In genomic region chr10:45289218-45290105, GRCm38 (mm10) we compare ENCODE assay signal across 9 mouse cellular contexts. TPM values are rescaled to one million over a fixed set of nuclear protein-coding genes. Genes with fewer than 3 reads are reported as not detected.
DNase-seq lines count a peak whose midpoint lies in the region; ATAC-seq lines count a peak whose summit lies in the region.
"Had no signal": no experiment of that assay in that cellular context is flagged by ENCODE, and none has a peak within 500 bp of the region (broad histone marks: within the 10 kb centered on the region; RNA-seq: fewer than 3 reads in every experiment).

No protein-coding gene starts in this region.

- WGBS in forebrain, embryonic 14.5 days = 2% methylated on average over 71 of the region's 71 CpGs
- 2% methylated on average over 68 of the region's 71 CpGs for WGBS in hindbrain, embryonic 12.5 days
- WGBS in lung, embryonic 16.5 days = 1% methylated on average over 71 of the region's 71 CpGs

- ATAC-seq in forebrain, embryonic 14.5 days = peak; percentile 85
- ATAC-seq in hindbrain, embryonic 12.5 days (ENCODE audit: low FRiP score) = peak; percentile 89
- ATAC-seq in lung, embryonic 16.5 days (ENCODE audit: low read depth) = peak; percentile 76

- H3K4me2 ChIP-seq in forebrain, embryonic 14.5 days (ENCODE audit: low read length) = peak overlapping the region; percentile 98
- peak overlapping the region; percentile 97 for H3K4me2 ChIP-seq in hindbrain, embryonic 12.5 days (replicated peaks)
- H3K4me2 ChIP-seq in lung, embryonic 16.5 days (ENCODE audit: low read depth, low read length) = peak overlapping the region; percentile 95

- H3K4me1 ChIP-seq in forebrain, embryonic 14.5 days (ENCODE audit: control insufficient read depth, insufficient read depth, low read length) = no peaks in the 10 kb centered on the region; the same call in 1 of the 2 replicates
- 0 out of 2 replicates have a peak, but pooled peaks cover 7% of the 10 kb centered on the region for H3K4me1 ChIP-seq in hindbrain, embryonic 12.5 days
- peaks cover 4% of the 10 kb centered on the region for H3K4me1 ChIP-seq in lung, embryonic 16.5 days (replicated peaks; ENCODE audit: control insufficient read depth, insufficient read depth, low read length)

- peak overlapping the region; percentile 53 for H3K4me3 ChIP-seq in forebrain, embryonic 14.5 days (ENCODE audit: low read depth, low read length)
- peak overlapping the region; percentile 49 for H3K4me3 ChIP-seq in hindbrain, embryonic 12.5 days
- H3K4me3 ChIP-seq in lung, embryonic 16.5 days (ENCODE audit: low read length) = peak overlapping the region; percentile 61

- no peaks in the 10 kb centered on the region for H3K36me3 ChIP-seq in forebrain, embryonic 14.5 days (ENCODE audit: control insufficient read depth, insufficient read depth, low read length)
- H3K36me3 ChIP-seq in hindbrain, embryonic 12.5 days = no peaks in the 10 kb centered on the region
- H3K36me3 ChIP-seq in lung, embryonic 16.5 days (ENCODE audit: control insufficient read depth, insufficient read depth, low read length) = no peaks in the 10 kb centered on the region

- peak; percentile 14 to 22 for DNase-seq in layer of hippocampus, postnatal 25 days (ENCODE audit: extremely low spot score in 1 of 2, low spot score in 1 of 2)
- no peak for DNase-seq in layer of hippocampus, adult 8-10 months (ENCODE audit: low spot score in 2 of 2)
- DNase-seq in adrenal gland, postnatal 14 days = peak; percentile 44
- peak; percentile 52 for DNase-seq in forebrain, embryonic 14.5 days (ENCODE audit: low spot score)
- peak; percentile 55 for DNase-seq in skeletal muscle tissue, adult 2 months (ENCODE audit: low read depth, low spot score)
- DNase-seq in cerebellum, adult 9-11 months = no peak

- peak overlapping the region; percentile 66 for H3K9ac ChIP-seq in forebrain, embryonic 14.5 days (ENCODE audit: low read length)
- H3K9ac ChIP-seq in hindbrain, embryonic 12.5 days = peak overlapping the region; percentile 60
- peak overlapping the region; percentile 69 for H3K9ac ChIP-seq in lung, embryonic 16.5 days (ENCODE audit: low read length)

- H3K27ac ChIP-seq in forebrain, embryonic 14.5 days (ENCODE audit: low read depth, low read length) = no peak overlapping the region
- no peak overlapping the region for H3K27ac ChIP-seq in hindbrain, embryonic 12.5 days
- H3K27ac ChIP-seq in lung, embryonic 16.5 days (ENCODE audit: low read length) = no peak overlapping the region
- H3K27ac ChIP-seq: macrophage had no signal

- no peaks in the 10 kb centered on the region for H3K9me3 ChIP-seq in forebrain, embryonic 14.5 days (replicated peaks; ENCODE audit: control insufficient read depth, low read length)
- H3K9me3 ChIP-seq in hindbrain, embryonic 12.5 days (replicated peaks) = no peaks in the 10 kb centered on the region
- H3K9me3 ChIP-seq in lung, embryonic 16.5 days (ENCODE audit: control insufficient read depth, low read length) = no peaks in the 10 kb centered on the region

- peaks cover 21% of the 10 kb centered on the region for H3K27me3 ChIP-seq in forebrain, embryonic 14.5 days (replicated peaks; ENCODE audit: control insufficient read depth, insufficient read depth, low read length)
- peaks cover 31% of the 10 kb centered on the region for H3K27me3 ChIP-seq in hindbrain, embryonic 12.5 days
- H3K27me3 ChIP-seq in lung, embryonic 16.5 days (ENCODE audit: control insufficient read depth, insufficient read depth, low read depth, low read length) = peaks cover 23% of the 10 kb centered on the region

RNA-seq across cellular contexts. Expression of gene Bves, which starts 46.1 kb away (rescaled TPM):
- 1 to 10 TPM; 4.0 to 4.4 TPM for total RNA-seq in layer of hippocampus, postnatal 25 days (2021)
- 1 to 10 TPM; 2.9 to 4.4 (median 3.8) TPM for total RNA-seq in layer of hippocampus, adult 8-10 months (2022)
- 0.41 and 0.53 TPM in 2 replicates for total RNA-seq in adrenal gland, postnatal 14 days (2021)
- polyA plus RNA-seq in forebrain, embryonic 14.5 days (2014; fragmentation: Nextera tagmentation; extraction: Ambion mirVana) = 0.44 and 0.88 TPM in 2 replicates
- 2.7 and 3.0 TPM in 2 replicates for polyA plus RNA-seq in hindbrain, embryonic 12.5 days (2016; fragmentation: Nextera tagmentation; extraction: Ambion mirVana)
- polyA plus RNA-seq in lung, embryonic 16.5 days (2015; fragmentation: Nextera tagmentation; extraction: Ambion mirVana) = 1.7 and 1.9 TPM in 2 replicates
- polyA plus RNA-seq: macrophage had no signal

Comparison
In these comparisons a context has a peak if more than half of its experiments do, and no peak if none do; other contexts are left out.
1. DNase-seq: peak in layer of hippocampus, postnatal 25 days (2 of 2), adrenal gland, postnatal 14 days (single experiment), forebrain, embryonic 14.5 days (single experiment) and skeletal muscle tissue, adult 2 months (single experiment); none in layer of hippocampus, adult 8-10 months (0 of 2) and cerebellum, adult 9-11 months (single experiment).
2. Peak in every context shown above with its lines, with median percentiles within 50 percentile points of each other: ATAC-seq, H3K4me2 ChIP-seq, H3K4me3 ChIP-seq and H3K9ac ChIP-seq.